Mouse (Mus musculus): ENCODE measurements at regions not wholly inside any gene's neighbourhood (a gene's known extent, or its start where the extent isn't known, plus 50 kb on each side); places are given as distances from the start of the nearest gene placed in this dataset.

GRCm38 (mm10) chr13:25722595-25723525, 452.6 kb upstream of the Nrsn1 start:
- no peak overlapping the region for H3K27ac ChIP-seq (ENCODE audit: insufficient read depth, low read length)
- H3K36me3 ChIP-seq (ENCODE audit: control insufficient read depth, insufficient read depth, low read length, poor library complexity, severe bottlenecking) = no peaks in the 10 kb centered on the region
- no peaks in the 10 kb centered on the region for H3K27me3 ChIP-seq (ENCODE audit: control insufficient read depth, insufficient read depth, low read length, poor library complexity, severe bottlenecking)
- H3K4me3 ChIP-seq (ENCODE audit: low read depth, low read length) = no peak overlapping the region
- H3K9me3 ChIP-seq (replicated peaks; ENCODE audit: control insufficient read depth, insufficient read depth, low read length, poor library complexity, severe bottlenecking) = no peaks in the 10 kb centered on the region
- no peaks in the 10 kb centered on the region for H3K4me1 ChIP-seq (ENCODE audit: control insufficient read depth, insufficient read depth, low read length)
- no peak for TF ChIP-seq EP300 (IDR thresholded peaks at IDR 0.05; ENCODE audit: insufficient read depth, low read depth, low read length)
- no peak for TF ChIP-seq POLR2A (IDR thresholded peaks at IDR 0.05; ENCODE audit: insufficient read depth, low read length)
- no peak for TF ChIP-seq CTCF (IDR thresholded peaks at IDR 0.05; ENCODE audit: low read depth, low read length)
- H3K9ac ChIP-seq (ENCODE audit: low read depth, poor library complexity, severe bottlenecking) = no peak overlapping the region

GRCm38 (mm10) chr13:25700965-25701364, 430.7 kb upstream of the Nrsn1 start:
- no peak overlapping the region for H3K27ac ChIP-seq (ENCODE audit: insufficient read depth, low read length)
- no peak overlapping the region for H3K9ac ChIP-seq (ENCODE audit: low read depth, poor library complexity, severe bottlenecking)
- H3K4me3 ChIP-seq (ENCODE audit: low read depth, low read length) = no peak overlapping the region
- H3K36me3 ChIP-seq (ENCODE audit: control insufficient read depth, insufficient read depth, low read length, poor library complexity, severe bottlenecking) = no peaks in the 10 kb centered on the region
- H3K27me3 ChIP-seq (ENCODE audit: control insufficient read depth, insufficient read depth, low read length, poor library complexity, severe bottlenecking) = no peaks in the 10 kb centered on the region
- TF ChIP-seq CTCF (IDR thresholded peaks at IDR 0.05; ENCODE audit: low read depth, low read length) (no peak), POLR2A (IDR thresholded peaks at IDR 0.05; ENCODE audit: insufficient read depth, low read length) (no peak), EP300 (IDR thresholded peaks at IDR 0.05; ENCODE audit: insufficient read depth, low read depth, low read length) (no peak)
- peaks cover 1% of the 10 kb centered on the region; the same call in 1 of the 2 replicates for H3K9me3 ChIP-seq (replicated peaks; ENCODE audit: control insufficient read depth, insufficient read depth, low read length, poor library complexity, severe bottlenecking)
- no peaks in the 10 kb centered on the region for H3K4me1 ChIP-seq (ENCODE audit: control insufficient read depth, insufficient read depth, low read length)

- H3K9me3 ChIP-seq (replicated peaks; ENCODE audit: control insufficient read depth, insufficient read depth, low read length, poor library complexity, severe bottlenecking) = no peaks in the 10 kb centered on the region
- H3K4me1 ChIP-seq (ENCODE audit: control insufficient read depth, insufficient read depth, low read length) = no peaks in the 10 kb centered on the region
- H3K36me3 ChIP-seq (ENCODE audit: control insufficient read depth, insufficient read depth, low read length, poor library complexity, severe bottlenecking) = no peaks in the 10 kb centered on the region
- H3K27me3 ChIP-seq (ENCODE audit: control insufficient read depth, insufficient read depth, low read length, poor library complexity, severe bottlenecking) = no peaks in the 10 kb centered on the region
- H3K27ac ChIP-seq (ENCODE audit: insufficient read depth, low read length) = no peak overlapping the region
- no peak overlapping the region for H3K4me3 ChIP-seq (ENCODE audit: low read depth, low read length)
- H3K9ac ChIP-seq (ENCODE audit: low read depth, poor library complexity, severe bottlenecking) = no peak overlapping the region
- TF ChIP-seq EP300 (IDR thresholded peaks at IDR 0.05; ENCODE audit: insufficient read depth, low read depth, low read length) = no peak
- TF ChIP-seq POLR2A (IDR thresholded peaks at IDR 0.05; ENCODE audit: insufficient read depth, low read length) = no peak
- TF ChIP-seq CTCF (IDR thresholded peaks at IDR 0.05; ENCODE audit: low read depth, low read length) = no peak
These were observed 425.7 kb upstream of the Nrsn1 start for GRCm38 (mm10) chr13:25695956-25696355.

DNA sequence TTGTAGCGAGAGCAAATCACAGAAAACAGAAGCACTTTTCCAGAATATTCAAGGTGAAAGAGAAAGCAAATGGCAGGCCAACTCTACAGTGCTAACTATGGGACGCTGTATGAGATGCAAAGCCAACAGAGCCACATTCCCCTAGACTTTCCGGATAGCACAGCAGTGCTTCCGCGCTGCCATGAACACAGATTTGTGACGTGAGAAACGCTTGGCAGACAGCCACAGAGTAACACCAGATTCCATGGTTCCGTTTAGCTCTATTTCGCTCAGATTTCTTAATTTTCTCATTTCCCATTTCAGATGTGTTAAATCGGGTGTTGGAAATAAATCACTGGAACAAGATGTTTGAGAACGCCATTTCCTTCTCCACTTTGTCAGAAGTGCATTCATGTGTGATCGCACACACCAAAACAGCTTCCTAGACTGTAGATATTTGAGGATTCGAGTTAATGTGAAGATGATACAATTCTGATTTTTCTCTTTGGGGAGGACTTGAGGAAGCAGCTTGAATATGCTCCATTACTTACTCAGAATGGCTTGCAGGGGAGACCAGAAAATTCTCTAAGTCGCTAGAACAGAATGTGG, 424.8 kb upstream of the Nrsn1 start:
- Histone ChIP-seq H3K36me3 (ENCODE audit: control insufficient read depth, insufficient read depth, low read length, poor library complexity, severe bottlenecking) (no peaks in the 10 kb centered on the region), H3K4me1 (ENCODE audit: control insufficient read depth, insufficient read depth, low read length) (no peaks in the 10 kb centered on the region), H3K9me3 (replicated peaks; ENCODE audit: control insufficient read depth, insufficient read depth, low read length, poor library complexity, severe bottlenecking) (no peaks in the 10 kb centered on the region), H3K4me3 (ENCODE audit: low read depth, low read length) (no peak overlapping the region), H3K27ac (ENCODE audit: insufficient read depth, low read length) (no peak overlapping the region), H3K27me3 (ENCODE audit: control insufficient read depth, insufficient read depth, low read length, poor library complexity, severe bottlenecking) (no peaks in the 10 kb centered on the region), H3K9ac (ENCODE audit: low read depth, poor library complexity, severe bottlenecking) (no peak overlapping the region)
- TF ChIP-seq EP300 (IDR thresholded peaks at IDR 0.05; ENCODE audit: insufficient read depth, low read depth, low read length) (no peak), CTCF (IDR thresholded peaks at IDR 0.05; ENCODE audit: low read depth, low read length) (no peak), POLR2A (IDR thresholded peaks at IDR 0.05; ENCODE audit: insufficient read depth, low read length) (no peak)

- no peak for TF ChIP-seq POLR2A (IDR thresholded peaks at IDR 0.05; ENCODE audit: insufficient read depth, low read length)
- no peak for TF ChIP-seq EP300 (IDR thresholded peaks at IDR 0.05; ENCODE audit: insufficient read depth, low read depth, low read length)
- TF ChIP-seq CTCF (IDR thresholded peaks at IDR 0.05; ENCODE audit: low read depth, low read length) = no peak
- Histone ChIP-seq H3K9me3 (replicated peaks; ENCODE audit: control insufficient read depth, insufficient read depth, low read length, poor library complexity, severe bottlenecking) (no peaks in the 10 kb centered on the region), H3K27me3 (ENCODE audit: control insufficient read depth, insufficient read depth, low read length, poor library complexity, severe bottlenecking) (no peaks in the 10 kb centered on the region), H3K4me1 (ENCODE audit: control insufficient read depth, insufficient read depth, low read length) (no peaks in the 10 kb centered on the region), H3K27ac (ENCODE audit: insufficient read depth, low read length) (no peak overlapping the region), H3K9ac (ENCODE audit: low read depth, poor library complexity, severe bottlenecking) (no peak overlapping the region), H3K36me3 (ENCODE audit: control insufficient read depth, insufficient read depth, low read length, poor library complexity, severe bottlenecking) (no peaks in the 10 kb centered on the region), H3K4me3 (ENCODE audit: low read depth, low read length) (no peak overlapping the region)
These were observed 408.0 kb upstream of the Nrsn1 start for GRCm38 (mm10) chr13:25678221-25678735.

DNA sequence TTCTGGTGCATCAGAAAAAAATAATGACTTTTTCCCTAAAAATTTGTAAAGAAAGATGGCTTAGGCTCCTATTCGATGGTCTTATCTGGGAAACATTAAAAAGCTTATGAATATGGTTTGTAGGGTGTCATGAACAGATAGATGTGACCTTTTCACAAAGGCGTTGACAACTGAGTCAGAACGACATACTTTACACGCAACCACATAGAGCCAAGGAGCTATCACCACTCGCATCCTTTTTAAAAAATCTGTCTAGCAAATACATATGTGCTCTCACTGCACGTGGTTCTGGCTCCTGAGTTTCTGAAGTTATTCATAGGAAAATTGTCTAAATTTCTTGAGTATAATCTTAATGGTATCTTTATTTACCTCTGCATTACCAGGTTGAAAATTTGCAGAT, 404.9 kb upstream of the Nrsn1 start:
- no peak for TF ChIP-seq POLR2A (IDR thresholded peaks at IDR 0.05; ENCODE audit: insufficient read depth, low read length)
- no peak for TF ChIP-seq EP300 (IDR thresholded peaks at IDR 0.05; ENCODE audit: insufficient read depth, low read depth, low read length)
- TF ChIP-seq CTCF (IDR thresholded peaks at IDR 0.05; ENCODE audit: low read depth, low read length) = no peak
- Histone ChIP-seq H3K9ac (ENCODE audit: low read depth, poor library complexity, severe bottlenecking) (no peak overlapping the region), H3K4me1 (ENCODE audit: control insufficient read depth, insufficient read depth, low read length) (no peaks in the 10 kb centered on the region), H3K27me3 (ENCODE audit: control insufficient read depth, insufficient read depth, low read length, poor library complexity, severe bottlenecking) (no peaks in the 10 kb centered on the region), H3K36me3 (ENCODE audit: control insufficient read depth, insufficient read depth, low read length, poor library complexity, severe bottlenecking) (no peaks in the 10 kb centered on the region), H3K27ac (ENCODE audit: insufficient read depth, low read length) (no peak overlapping the region), H3K9me3 (replicated peaks; ENCODE audit: control insufficient read depth, insufficient read depth, low read length, poor library complexity, severe bottlenecking) (no peaks in the 10 kb centered on the region), H3K4me3 (ENCODE audit: low read depth, low read length) (no peak overlapping the region)

Measured in ES-Bruce4 (cell line).